Mouse (Mus musculus) left cerebral cortex, postnatal 10 days (tissue): ENCODE data around the gene Anp32e. TPM values are rescaled to one million over a fixed set of nuclear protein-coding genes. Genes with fewer than 3 reads are reported as not detected.
"Not testable (repeated sequence)": the region's sequence is repeated elsewhere in the genome, so short reads cannot be mapped to it uniquely, and the experiment has no call there.

Experiments used
- DNase-seq, 2 experiments: peaks; one replicate each; pipeline ENCODE4 v3.0.0; 2021 to 2022; ENCODE audit warnings: low spot score in 2 of 2, mixed read lengths in 1 of 2; ENCODE audit errors: extremely low spot score in 1 of 2
- intact Hi-C: fragments of 180-260 bp; cut with DNase I; formaldehyde crosslinking; loops from one replicate; pipeline ENCODE4 v1.15.1; 2025
- total RNA-seq, 2 experiments: library from RNA; stranded (reverse); gene quantifications; 2 replicates each; pipeline ENCODE4 v1.2.3; 2021

The Anp32e gene
- total RNA-seq, 2 experiments from 2014 or later, result 104 to 106 TPM

GRCm38 (mm10) chr3:95962182-95962581 lies 33.1 kb downstream of the Anp32e start:
- DNase-seq, result not testable (repeated sequence)
- intact Hi-C loops, result loop anchor here (5.0 to 10.0 kb wide), 2 partner anchors 185 to 263 kb away; partner anchors contain the start of genes Hist2h2ac and Hist2h2be

- DNase-seq, result no peak
- intact Hi-C loops, result loop anchor here (5.0 to 10.0 kb wide), 2 partner anchors 184 to 262 kb away; partner anchors contain the start of genes Hist2h2ac and Hist2h2be
Measured at GRCm38 (mm10) chr3:95963230-95963629, 34.2 kb downstream of the Anp32e start.

- intact Hi-C loops, result loop anchor here (5.0 to 10.0 kb wide), 2 partner anchors 184 to 261 kb away; partner anchors contain the start of genes Hist2h2ac and Hist2h2be
- DNase-seq, result no peak
Measured at GRCm38 (mm10) chr3:95963681-95964080, 34.6 kb downstream of the Anp32e start.

GRCm38 (mm10) chr3:95965518-95966451 lies 36.7 kb downstream of the Anp32e start:
- DNase-seq, result no peak
- intact Hi-C loops, result loop anchor here (2.0 to 10.0 kb wide), 2 partner anchors 87 to 259 kb away; partner anchors contain the start of genes Hist2h2ac and Hist2h2be

GRCm38 (mm10) chr3:95969277-95969676 lies 40.2 kb downstream of the Anp32e start:
- DNase-seq, result no peak
- intact Hi-C loops, result loop anchor here (10.0 kb wide), 1 partner anchor 256 kb away; the partner anchor contains the start of genes Hist2h2ac and Hist2h2be

- DNase-seq, intact Hi-C loops: not testable (repeated sequence)
Measured at GRCm38 (mm10) chr3:95970661-95971060, 41.6 kb downstream of the Anp32e start.

- intact Hi-C loops, result no loop called here
- no peak for DNase-seq
Measured at GRCm38 (mm10) chr3:95972251-95972872, 43.3 kb downstream of the Anp32e start.

- peak; percentile 63 to 73 for DNase-seq
- intact Hi-C loops, result no loop called here
Measured at GRCm38 (mm10) chr3:95972873-95973634, 44.0 kb downstream of the Anp32e start.

- intact Hi-C loops, result no loop called here
- no peak for DNase-seq
Measured at GRCm38 (mm10) chr3:95977079-95977478, 48.0 kb downstream of the Anp32e start.

GRCm38 (mm10) chr3:95977587-95977986 lies 48.5 kb downstream of the Anp32e start:
- intact Hi-C loops, DNase-seq: not testable (repeated sequence)

GRCm38 (mm10) chr3:95978265-95978664 lies 49.2 kb downstream of the Anp32e start:
- intact Hi-C loops, result no loop called here
- DNase-seq, result no peak

- intact Hi-C loops, result no loop called here
- no peak for DNase-seq
Measured at GRCm38 (mm10) chr3:95980276-95980970, 51.4 kb downstream of the Anp32e start.

GRCm38 (mm10) chr3:95982129-95982528 lies 53.1 kb downstream of the Anp32e start:
- no peak for DNase-seq
- intact Hi-C loops, result no loop called here

- intact Hi-C loops, result no loop called here
- peak; percentile 77 to 84 for DNase-seq
Measured at GRCm38 (mm10) chr3:95985209-95986000, 56.4 kb downstream of the Anp32e start.

GRCm38 (mm10) chr3:95986001-95986622 lies 57.1 kb downstream of the Anp32e start:
- intact Hi-C loops, result no loop called here
- DNase-seq, result peak; percentile 72 to 77

GRCm38 (mm10) chr3:95986984-95987383 lies 57.9 kb downstream of the Anp32e start:
- DNase-seq, result no peak
- intact Hi-C loops, result no loop called here
